Mouse (Mus musculus) spleen, adult 18-20 months (tissue): ENCODE results near the gene Cd53.
A peak's percentile ranks its signal among the peaks of the same experiment; 100 is the strongest.

Experiments
- DNase-seq, 2 experiments: peaks; one replicate each; pipeline ENCODE4 v3.0.0; 2022; ENCODE audit warnings: mixed read lengths in 2 of 2

Cd53 gene

DNA sequence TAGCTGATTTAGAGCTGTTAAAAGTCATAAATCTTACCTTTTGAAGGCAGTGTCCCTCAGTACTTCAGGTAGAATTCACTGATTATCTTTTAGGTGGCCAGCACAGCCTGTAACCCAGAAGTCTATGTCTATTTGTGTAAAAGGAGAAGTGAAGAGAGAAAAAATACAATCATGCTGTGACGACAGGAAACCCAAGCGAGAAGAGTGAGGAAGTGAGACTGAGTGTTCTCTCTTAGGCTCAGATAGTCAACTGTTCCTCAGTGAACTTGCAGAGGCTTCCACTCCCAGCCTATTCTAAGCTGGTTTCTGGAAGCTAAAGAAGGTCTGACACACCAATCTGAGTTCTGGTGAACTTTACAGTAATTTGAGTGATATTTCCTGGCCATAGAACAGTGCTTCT lies at the start of gene Cd53:
Gene Cd53 (minus strand): TSS at position 220 of the 400 bp plus-strand sequence.
- peak in 1 of 2 experiments; percentile 29 for DNase-seq

DNA sequence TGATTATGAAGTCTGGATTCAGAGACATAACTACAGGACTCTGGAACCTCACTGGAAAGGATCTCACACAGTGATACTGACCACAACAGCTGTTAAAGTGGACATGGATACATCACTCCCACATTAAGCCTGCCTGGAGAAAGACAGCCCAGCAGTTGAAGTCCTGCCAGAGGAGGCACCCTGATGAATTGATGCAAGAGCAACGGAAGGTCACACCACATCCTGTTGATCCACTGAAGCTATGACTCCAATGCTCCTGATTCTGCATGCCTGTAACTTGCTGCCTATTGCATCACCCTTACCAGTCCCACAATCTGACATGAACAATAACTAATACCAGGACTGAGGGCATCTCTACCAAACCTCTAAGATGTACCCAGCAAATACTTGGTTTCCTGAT lies 42.2 kb upstream of the Cd53 start:
- no peak for DNase-seq

DNA sequence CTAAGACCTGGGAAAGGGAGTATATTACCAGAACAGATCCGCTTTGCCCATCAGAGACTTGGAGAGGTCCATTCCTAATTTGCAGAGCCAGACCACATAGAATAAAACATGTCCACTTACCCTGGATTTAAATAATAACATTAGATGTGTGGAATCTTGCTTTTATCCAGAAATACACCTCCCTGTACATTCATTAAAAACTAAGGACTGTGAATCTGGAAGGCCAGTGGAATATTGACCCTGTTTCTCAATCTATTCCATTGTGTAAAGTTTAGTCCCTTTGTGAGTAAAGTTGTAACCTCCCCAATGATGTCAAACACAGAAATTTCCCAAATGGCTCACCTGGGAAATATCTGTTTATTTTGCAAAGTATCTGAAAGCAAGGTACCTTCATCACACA lies 36.2 kb upstream of the Cd53 start, which contains the start of gene Olfr266:
Gene Olfr266 (minus strand): TSS at position 101 of the 400 bp plus-strand sequence.
- DNase-seq: no peak

DNA sequence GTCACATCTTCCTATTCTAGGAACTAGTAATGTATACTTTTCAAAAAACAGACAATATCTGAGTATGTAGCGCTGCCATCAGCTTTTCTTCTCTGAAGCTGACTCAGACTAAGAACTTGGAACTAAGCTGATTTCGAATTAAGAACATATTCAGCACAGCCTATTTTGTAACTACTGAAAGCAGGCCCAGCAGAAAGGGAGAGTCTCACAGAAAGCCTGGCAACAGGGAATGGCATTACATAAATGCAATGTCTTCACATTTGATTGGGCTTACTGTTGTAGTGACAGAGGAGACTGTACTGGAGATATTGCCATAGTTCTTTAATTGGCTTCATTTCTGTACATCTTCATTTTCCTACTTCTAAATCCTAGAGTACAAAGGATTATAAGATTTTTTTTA lies 27.7 kb upstream of the Cd53 start:
- no peak for DNase-seq

DNA sequence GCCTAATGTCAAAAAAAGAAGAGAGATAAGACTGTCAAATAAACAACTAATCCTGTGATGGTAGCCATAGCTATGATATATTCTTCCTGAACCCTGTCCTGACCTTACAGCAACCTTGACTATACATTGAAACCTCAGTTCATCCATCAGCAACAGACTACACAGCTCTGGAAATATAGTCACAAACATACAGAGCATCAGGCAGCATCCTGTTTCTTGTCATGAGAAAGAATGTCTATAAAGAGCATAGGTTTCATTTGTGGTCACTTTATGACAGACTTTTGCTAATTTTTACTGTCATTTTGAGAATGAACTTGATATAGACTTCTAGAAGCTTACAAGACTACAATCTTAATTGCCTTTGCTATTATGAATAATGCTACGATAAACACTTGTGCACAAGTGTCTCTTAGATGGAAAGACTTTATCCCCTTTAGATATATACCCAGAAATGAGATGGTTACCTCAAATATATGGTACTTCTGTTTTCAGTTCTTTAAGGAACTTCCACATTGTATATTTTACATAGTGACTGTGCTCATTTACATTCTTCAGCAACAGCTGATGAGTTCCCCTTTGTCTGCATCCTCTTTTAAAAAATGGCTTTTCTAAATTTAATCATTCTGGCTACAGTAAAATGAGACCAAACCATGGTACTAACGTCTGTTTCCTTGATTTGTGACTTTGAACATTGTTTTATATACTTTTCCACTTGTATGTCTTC lies 19.2 kb upstream of the Cd53 start:
- DNase-seq: no peak

DNA sequence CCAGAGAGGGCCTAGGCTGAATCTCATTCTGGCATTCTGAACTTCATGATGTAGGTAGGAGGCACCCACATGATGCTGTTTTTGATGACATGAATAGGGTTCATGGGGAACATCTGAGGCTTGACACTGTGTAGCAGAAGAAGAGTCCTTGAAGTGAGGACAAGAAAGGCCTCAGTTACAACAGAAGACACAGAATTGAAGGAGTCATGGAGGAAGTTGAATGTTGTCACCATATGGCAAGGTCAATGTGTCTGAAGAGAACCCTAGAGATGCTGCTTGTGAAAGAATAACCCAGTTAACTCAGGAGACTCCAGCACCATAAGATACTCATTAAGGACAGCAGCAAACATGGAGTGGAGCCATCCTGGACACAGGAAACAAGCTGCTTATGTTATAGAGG lies 8.1 kb upstream of the Cd53 start:
- DNase-seq: no peak

DNA sequence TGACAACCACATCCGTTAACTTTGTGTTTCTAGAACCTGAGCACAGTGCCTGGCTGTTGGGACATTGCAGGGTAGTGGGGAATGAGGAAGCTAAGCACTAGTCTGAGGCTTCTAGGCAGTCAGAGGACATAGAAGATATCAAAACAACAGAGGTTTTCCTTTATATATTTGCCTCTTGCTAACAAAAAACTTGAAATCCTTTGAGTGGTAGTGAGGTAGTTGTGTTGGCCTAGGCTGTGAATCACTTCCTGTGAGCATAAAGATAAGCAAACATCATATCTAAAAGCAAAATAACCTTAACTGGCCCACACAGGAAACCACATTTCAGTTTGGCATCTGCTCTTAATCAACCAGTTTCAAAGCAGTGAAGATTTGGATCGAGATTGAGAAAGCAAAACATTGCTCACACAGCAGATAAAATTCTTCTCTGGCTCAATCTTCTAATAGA lies 1.5 kb downstream of the Cd53 start:
- no peak for DNase-seq

DNA sequence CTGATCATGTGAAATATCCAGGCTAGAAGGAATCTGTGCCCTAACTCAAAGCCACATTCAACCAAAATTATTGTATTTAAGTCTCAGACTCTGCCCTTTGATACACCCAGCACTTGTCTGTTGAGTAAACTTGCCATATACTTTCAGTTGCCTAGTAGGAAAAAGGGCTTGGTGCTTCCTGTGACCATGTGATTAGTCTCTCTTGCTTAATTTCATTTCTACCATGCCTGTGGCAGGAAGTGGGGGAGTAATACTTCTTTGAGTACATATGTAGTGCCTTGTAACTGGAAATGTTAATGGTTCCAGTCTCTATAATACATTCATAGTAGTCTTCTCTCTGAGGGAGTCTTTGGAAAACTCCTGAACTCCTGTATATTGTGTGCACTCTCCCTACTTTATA lies 2.0 kb downstream of the Cd53 start:
- DNase-seq: no peak

DNA sequence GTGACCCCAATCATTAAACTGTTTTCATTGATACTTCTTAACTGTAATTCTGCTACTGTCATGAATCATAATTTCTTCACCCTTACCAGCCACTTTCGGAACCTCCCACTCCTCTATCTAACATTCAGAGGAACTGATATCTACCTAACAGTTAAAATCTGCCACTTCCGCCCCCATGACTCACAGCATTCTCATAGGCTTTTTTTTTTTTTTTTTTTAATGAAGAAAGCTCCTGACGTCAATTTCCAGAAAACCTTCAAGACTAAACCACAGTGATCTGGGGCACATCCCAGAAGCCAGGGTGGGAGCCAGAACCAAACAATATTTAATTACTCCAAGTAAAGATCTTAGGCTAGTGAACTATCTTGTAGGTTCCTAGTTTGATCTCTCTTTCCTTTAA lies 4.8 kb downstream of the Cd53 start:
- DNase-seq: no peak

DNA sequence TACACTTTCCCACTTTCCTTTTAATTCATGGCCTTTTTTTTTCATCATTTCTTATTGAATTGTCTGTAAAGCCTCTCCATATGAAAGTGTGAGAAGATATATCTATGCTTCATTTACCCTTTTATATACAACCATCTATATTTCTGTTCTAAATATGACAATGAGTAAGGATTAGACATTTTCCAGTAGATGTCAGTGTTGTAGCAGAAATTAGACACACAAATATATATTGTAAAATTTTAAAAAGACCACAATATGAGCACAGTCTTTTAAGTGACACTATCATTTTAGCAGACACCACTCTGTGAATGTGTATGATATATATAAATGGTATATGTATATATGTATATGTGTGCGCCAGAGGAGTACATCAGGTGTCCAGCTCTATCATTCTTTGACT lies 18.1 kb downstream of the Cd53 start:
- no peak for DNase-seq

DNA sequence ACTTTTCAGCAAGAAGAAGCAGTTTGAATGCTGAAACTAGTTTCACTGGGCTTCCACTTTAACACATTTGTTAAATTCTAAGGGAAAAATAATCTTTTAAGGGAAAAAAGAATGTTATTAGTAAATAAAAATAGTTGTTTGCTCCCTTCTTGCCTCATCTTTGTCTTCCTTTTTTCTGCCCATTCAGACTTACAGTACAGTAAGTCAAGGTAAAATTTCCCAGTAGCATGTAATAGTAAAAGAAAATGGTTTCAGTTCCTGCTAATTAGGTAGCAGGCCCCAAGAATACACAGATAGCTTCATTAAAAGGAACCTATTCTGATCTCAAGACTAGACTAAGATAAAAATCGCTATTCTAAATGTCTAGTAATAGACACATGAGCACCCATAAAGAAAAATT lies 34.1 kb downstream of the Cd53 start:
- DNase-seq: no peak

DNA sequence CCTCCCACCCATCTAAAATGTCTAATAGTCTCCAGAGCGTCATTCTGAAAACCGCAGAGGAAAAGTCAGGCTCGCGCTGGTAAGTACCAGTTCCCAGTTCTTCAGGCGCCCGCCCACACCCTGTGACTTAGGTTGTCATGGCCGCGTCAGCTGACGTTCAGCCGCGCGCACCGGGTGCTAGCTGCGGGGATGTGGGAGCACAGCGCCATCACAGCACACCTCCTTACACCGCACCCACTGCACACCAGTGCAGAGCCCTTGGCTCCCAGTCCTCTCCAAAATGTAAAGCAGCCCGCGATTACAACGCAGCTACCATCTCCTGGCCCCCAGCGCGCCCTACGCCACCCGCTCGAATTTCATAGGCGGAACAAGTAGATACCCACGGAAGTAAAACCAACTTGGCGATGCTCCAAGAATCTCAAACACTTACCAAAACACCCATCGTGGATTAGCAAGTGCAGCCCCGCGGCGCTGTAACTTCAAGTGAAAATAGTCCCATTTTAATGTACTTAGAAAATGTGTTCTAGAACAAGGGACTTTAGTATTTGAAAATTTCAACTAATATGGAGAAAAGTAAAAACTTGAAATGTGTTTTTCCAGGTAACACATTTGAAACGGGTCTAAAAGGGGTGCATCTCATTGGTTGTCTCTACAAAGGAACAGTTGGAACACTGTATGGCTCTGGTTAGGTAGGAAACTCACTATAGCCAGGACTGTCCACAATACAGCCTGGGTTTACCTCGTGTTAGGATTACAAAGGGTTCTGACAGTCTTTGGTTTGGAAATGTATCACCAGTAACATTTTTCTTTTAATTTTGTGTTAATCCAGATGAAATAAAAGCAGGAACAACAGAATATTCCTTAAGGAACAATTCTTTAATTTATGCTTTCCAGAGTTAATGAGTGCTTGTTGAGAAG lies 67.7 kb downstream of the Cd53 start:
- DNase-seq: peak; percentile 81 to 82

DNA sequence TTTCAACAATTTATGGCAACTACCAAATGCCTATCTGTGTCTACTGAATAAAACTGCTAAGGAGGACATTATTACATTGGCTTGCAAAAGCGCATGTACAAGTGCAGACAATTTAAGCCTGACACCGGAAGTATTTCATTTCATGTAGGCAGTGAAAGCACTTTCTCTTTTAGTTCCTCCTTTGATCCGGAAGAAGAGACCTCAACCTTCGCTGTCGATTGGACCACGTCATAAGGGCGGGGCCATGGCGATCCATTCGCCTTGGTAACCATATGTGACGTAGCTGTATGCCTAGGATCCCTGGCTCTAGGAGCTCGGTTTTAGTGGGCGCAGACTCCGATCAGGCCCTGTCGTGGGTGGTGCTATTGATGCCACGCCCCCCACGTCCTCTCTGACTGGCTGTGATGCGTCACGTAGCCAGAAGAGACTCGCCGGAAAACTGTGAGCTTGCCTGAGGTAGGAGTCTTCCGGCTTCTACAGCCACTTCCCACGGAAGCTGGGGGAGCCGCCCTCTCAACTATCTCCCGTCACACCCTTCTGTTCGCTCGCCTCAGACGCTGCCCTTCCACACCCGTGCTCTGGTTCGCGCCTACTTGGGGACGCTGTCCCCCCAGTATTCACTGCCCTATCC lies 68.4 kb downstream of the Cd53 start:
- peak; percentile 90 to 94 for DNase-seq
